Mouse (Mus musculus): ENCODE measurements at regions not wholly inside any gene's neighbourhood (a gene's known extent, or its start where the extent isn't known, plus 50 kb on each side); places are given as distances from the start of the nearest gene placed in this dataset.
"Not testable (repeated sequence)": the region's sequence is repeated elsewhere in the genome, so short reads cannot be mapped to it uniquely, and the experiment has no call there.

DNA sequence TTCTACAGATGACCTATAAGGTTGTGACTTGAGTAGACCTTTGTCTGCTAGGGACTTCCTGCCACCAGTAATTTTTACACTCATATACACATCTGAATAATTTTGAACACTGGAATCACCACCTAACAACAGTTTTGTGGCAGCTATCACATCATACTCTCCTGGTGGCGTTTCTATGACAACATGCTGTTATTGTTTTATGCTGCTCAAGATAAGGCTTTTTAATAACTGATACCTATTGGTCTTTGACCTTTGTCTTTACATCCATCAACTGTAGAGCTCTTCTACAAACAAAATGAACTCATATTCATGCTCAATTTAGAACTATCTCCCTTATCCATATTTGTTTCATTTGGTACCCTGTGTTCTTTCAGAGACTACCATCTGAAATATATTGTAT, 556.0 kb downstream of the Nyap2 start:
- DNase-seq (ENCODE audit: low read depth, low spot score), result no peak

DNA sequence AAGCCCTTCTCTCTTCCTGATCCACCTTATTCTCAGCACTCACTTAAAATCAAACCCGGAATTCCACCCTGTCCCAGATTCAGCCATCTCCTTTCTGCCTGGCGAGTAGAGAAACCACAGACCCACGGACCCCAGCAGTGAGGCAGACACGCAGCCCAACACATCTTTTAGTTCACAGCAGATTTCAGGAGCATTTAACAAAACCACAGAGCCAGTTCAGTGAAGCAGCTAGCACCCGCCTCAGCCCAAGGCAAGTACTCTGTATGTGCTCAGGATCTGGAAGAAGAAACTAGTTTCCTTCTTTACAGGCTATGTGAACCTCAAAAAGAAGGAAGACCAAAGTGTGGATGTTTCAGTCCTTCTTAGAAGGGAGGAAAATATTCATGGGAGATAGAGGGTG, 560.6 kb downstream of the Nyap2 start:
- no peak for DNase-seq (ENCODE audit: low read depth, low spot score)

DNA sequence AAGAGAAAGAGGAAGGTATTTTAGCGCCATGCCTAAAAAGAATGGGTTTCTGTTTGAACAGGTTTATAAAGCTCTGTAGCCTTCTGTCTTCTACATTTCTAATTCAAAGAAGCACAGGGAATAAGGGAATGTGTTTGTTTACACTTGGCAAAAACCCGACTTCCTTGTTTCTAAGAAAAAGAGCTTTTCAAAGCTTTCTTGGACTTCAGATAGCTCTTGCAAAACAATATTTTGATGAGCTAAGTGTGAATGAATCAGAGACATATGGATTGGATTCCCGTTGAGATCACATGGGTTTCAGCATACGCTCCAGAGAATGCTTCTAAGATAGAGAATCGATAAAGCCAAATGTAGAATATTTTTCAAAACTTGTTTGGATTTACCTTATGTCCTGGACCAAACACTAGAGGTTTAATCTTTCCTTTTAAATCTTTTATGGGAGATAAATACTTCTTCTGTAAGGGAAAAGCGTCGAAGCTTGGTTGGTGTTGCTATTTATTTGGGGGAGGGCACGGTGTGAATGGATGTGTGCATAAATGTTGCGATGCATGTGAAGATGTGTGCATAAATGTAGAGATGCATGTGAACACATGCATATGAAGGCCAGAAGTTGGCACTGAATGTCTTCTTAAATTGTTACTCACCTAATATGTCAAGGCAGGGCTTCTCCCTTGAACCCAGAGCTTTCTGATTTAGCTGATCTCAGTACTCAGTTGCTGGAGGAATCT, 576.4 kb downstream of the Nyap2 start:
- peak; percentile 49 for DNase-seq (ENCODE audit: low read depth, low spot score)

DNA sequence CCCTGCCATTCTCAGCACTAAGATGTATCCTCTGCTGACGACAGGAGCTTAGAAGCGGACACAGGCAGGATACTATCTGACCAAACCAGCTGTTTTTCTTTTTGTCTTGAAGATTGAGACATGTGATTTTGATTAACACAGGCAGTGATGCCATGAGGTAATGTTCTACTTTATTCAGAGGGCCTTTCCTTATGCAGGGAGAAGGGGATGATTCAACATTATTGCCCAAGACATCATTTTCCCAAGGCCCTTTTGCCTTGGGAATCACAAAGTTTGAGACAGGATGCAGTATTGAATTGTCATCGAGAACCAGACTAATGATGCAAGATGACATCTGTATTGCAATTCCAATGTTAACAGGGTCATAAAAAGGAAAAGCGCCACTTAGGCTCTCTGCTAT, 571.7 kb upstream of the Gm9747 start:
- DNase-seq (ENCODE audit: low read depth, low spot score), result peak; percentile 88

DNA sequence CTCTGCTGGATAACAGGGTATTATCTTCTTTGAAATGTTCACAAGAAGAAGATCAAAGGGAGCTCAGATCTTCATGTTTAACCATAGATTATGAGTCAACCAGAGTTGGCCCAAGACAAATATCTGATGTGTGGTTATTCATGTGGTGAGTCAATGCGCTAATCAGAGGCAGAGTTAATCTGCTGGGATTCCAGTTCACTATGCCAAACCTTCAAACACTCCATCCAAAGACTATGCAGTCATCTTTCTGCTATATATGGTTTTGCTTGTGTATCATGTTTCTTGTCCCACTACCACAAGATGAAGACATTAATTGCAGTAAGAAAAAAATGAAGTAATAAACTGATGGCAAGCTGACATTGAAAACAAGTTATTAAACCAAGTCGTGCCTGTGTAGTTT, 561.8 kb upstream of the Gm9747 start:
- peak; percentile 71 for DNase-seq (ENCODE audit: low read depth, low spot score)

DNA sequence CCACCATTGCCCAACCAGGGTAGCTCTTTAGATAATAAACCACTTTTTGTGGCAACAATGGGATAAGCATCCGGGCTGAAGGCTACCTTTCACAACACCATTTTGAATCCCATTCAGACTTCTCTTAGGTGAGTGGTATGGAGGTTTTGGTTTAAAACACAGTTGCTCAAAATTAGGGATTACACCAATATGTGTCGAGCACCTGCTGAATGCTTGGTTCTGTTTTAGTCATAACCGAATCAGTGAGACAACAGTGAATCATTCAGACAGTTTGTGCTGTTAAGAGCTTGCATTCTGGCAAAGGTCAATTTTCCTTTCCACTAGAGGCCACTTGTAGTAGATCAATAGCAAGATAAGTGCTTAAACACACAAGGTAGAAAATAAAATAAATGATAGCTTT, 561.2 kb upstream of the Gm9747 start:
- no peak for DNase-seq (ENCODE audit: low read depth, low spot score)

DNA sequence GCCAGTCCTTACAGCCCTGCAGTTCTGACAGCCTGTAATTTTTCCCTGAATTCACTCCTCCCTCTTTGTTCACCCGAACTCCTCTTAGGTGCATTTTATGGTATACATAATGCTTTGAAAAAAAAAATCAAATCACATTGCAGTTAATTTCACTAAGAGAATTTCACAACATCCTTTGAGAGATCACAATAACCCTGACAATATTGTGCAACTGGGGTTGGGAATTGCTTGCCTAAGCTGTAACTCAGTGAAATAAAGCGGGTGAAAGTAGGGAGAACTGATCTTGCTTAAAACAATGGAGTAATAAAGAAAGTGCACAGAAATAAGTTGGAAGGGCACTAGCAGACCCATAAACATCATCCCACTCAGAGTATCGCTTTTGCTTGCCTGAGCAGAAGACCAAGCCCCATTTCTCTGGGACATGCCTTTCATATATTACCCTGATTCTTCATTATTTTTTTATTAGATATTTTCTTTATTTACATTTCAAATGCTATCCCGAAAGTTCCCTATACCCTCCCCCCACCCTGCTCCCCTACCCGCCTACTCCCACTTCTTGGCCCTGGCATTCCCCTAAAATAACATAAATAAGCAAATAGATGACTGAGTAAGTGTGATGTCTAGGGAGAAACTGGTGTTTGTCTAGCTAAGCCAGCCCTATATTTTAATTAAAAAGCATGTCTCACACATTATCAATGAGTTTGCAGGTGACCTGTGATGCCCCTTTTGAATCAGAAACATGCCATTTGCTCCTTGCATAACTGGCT, 557.2 kb upstream of the Gm9747 start:
- DNase-seq (ENCODE audit: low read depth, low spot score), result no peak

DNA sequence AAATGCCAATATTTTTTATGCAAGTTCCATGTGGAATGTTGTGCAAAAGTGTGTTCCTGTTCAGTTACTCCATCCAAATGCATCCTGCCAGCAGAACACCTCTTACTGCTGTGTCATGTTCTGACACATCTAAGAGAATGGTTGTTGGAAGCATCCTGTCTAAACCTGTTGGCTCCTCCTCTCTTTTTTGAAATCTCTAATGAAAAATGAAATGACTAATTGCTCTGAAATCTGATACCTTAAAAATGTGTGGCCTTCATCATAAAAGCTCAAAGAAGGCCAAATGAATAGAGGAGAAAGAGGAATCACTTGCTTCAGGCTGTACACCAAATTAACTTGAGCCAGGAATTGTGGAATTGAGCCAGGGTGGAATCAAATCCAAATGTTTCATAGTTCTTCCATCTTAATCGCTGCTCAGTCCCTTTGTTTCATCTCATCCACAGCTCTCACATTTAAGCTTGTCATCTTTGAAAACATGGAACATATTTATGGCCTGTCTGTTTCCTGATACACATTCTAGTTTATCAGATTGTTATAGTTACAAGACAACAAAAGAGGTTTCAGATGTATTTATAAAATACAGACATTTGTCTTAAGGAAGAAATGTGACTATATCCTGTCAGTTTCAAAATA, 555.0 kb upstream of the Gm9747 start:
- peak; percentile 68 for DNase-seq (ENCODE audit: low read depth, low spot score)

DNA sequence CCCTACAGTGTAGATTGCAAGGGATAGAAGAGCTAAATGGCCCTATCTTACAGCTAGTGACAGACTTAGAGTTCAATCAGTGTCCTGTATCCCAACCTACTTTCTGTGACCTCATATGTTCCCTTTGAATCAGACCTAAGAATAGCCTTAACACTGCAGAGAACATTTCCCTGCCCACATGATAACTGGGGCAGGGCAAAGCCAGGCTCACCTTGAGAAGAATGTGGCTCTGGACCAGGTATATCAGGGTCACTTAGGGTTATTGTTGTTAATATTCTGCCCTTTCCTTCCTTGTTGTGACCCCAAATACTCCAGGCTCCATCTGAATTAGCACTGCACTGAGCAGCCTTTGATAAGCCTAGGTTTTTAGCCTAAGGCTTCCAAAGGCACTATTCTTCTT, 536.8 kb upstream of the Gm9747 start:
- no peak for DNase-seq (ENCODE audit: low read depth, low spot score)

DNA sequence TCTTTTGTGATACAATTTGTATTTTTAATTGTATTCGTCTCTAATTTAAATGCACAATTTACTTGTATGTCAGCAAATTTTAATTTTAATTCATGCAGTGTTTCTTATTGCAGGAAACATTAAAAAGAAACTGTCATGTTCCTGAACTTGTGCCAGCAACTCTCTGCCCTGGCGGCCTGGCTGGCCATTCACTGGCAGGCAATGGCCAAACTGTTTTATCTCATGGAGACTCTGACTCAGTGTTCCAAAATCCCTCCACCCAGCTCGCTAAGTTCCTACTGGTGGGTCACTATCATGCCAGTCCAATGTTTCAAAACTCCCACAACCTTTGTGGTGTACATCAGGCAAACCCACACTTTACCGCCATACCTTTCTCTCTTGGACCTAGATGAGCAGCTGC, 523.7 kb upstream of the Gm9747 start:
- no peak for DNase-seq (ENCODE audit: low read depth, low spot score)

DNA sequence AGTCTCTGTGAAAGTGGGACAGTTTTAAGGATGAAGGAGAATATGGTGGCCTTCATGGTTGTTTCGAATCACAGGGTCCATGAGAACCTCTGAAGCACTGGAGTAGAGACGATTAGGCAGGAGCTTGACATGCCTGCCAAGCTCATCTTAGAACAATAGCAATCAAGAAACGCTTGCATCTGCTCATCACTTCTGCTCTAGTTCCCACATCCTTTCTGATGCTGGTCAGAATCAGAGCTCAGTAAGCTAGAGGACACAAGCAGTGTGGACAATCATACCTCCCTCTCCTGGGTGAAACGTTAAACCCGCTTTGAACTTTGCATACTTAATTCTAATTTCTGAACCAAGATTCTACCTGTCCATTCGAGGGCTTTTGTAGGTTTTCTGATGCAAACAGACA, 515.8 kb upstream of the Gm9747 start:
- no peak for DNase-seq (ENCODE audit: low read depth, low spot score)

DNA sequence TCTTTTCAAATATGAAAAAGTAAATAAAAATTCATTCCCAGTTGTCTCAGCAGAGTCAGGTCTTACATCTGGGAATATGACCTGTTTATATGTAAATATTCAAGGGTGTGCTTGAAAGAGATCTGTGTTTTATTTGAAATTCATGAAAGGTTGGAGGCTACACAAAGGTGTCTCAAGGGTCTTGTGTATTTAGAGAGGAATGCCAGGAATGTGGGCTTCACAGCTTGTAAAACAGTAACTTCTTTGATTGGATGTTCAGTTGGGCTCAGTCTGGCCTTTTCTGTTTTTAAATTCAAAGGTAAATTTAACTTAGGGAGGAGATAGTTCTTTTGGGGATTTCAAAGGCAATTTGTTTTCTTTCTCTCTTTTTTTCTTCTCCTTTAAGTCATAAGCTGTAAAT, 514.7 kb upstream of the Gm9747 start:
- DNase-seq (ENCODE audit: low read depth, low spot score), result peak; percentile 31

DNA sequence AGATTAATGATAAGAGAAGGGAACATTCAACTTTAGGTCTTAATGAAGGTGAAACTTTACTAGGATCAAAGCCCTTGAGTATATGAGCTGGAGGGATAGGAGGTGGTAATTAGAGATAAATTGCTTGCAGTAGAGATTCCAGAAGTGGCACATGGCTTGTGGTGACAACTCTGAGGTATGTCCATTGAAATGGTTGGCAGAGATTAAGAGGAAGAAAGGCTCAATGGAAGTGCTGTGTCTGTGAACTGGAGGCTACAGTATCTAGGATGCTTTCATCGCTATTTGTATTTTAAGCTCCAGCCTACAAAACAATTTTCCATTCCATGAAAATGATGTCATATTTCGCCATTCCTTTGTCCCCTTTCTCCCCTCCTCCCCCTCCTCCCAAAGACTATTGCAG, 508.1 kb upstream of the Gm9747 start:
- no peak for DNase-seq (ENCODE audit: low read depth, low spot score)

DNA sequence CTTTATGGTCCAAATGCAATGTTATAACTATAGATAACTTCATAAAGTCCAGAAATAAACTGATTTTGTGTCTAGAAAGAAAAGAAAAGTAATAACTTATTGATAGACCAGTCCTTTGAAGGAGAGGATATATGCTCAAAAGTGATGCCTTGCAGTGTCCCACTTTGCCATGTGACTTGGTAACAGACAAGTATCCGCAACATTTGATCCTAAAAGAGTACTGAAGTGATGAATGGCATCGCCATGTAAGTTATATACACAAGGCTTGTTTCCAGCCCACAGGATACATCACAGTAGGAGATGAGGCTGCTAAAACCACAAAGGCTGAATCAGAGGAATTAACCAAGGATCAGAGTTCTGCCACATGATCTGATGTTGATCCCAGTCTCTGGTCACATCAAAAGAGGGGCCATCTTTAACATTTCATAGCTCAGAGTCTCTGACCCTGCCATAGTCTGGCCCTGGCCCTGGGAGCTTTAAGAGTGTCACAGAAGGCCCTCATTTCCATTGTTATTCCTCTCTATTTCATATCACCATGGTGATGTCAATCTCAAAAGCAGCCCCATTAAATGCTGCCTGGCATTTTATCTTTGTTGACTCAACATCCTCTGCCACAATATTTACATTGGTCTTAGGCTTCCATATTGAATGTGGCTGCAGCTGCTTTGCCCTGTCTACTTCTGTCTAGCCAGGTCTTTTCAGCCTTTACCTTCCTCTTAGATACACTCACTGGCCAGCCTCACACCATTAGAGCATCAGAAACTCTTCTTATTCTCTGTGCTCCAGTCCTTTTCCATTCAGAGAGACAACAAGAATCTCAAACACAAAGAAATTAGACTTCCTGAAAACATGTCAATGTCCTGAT, 506.4 kb upstream of the Gm9747 start:
- peak; percentile 69 for DNase-seq (ENCODE audit: low read depth, low spot score)

DNA sequence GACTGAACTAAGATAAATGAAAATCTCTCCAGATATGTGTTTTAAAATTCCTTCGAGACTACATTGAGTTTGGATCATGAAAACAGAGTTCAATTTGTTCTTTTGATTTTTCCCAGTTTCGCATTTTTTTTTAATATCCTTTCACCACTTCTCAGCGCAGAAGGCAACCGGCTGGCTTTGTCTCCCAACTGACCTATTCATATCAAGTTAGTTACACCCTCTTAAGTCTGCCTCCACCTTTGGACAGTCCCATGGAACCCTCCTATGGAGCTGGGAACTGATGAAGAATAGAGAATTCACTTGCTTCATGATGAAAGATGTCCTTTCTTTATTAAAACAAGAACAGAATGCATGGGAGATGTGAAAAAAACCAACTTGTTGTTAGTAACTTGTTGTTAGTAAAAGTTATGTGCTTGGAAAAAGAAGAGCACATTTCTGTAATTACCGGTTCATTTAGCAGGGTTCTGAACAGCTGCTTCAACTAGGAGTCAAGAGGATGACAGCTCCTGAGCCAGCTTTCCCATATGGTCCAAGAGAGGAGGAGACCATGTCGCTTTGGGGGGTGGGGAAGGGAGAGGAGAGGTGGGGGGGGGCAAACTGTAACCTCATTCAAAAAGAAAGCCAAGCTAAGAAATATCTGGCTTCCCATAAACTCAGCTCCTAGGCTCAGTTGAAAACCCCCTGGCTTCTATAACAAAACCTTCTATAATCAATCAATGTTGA, 495.6 kb upstream of the Gm9747 start:
- no peak for DNase-seq (ENCODE audit: low read depth, low spot score)

DNA sequence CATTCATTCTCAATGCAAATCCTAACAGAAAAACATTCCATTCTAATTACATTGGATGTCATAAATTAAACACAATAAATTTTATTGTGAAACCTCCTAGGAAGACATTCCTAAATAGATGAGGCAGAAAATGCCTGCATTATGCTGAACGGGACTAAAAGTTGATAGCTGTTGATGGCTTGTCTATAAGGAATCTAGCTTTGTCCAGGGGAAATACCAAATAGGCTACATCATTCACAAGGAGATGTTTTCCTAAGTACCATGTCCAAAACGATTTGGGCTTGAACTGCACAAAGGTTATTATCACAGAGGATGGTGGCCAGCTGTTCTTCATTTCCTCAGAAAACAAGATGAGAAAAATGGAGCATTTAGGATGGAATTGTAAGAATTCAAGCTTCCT, 494.5 kb upstream of the Gm9747 start:
- DNase-seq (ENCODE audit: low read depth, low spot score), result peak; percentile 80

DNA sequence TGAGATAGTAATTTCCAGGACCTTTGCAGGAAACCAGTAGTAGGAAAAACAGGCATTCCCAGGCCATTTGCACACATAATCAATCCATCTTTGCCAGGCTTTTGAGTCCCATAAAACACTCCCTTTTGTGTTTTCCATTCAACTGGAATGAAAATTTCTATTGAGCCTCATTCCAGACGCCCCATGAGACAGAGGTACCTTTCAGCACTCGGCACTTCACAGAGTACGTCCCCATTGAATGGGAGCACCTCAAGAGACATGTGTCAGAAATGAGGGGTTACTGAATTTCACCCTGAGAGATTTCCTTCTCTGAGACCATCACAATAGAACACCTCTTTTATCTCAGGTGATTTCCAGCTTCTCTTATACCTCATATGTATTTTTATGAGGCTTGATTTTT, 493.5 kb upstream of the Gm9747 start:
- no peak for DNase-seq (ENCODE audit: low read depth, low spot score)

DNA sequence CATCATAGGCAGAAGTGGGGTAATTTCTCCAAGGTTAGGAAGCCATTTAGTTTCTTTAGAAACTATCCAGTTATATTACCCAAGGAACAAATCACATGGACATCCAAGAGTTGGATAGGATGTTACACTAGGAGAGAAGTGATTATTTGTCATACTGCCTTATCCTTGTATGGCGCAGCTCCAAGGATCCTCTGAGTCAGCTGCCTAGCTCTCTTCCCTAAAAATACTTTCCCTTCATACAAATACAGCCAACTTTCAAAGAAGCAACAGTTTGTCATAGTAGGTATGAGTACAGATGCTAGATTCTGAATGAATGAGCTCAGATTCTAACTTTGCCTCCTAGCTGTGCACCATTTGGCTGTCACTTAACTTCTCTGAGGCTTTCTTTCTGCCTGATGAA, 492.9 kb upstream of the Gm9747 start:
- DNase-seq (ENCODE audit: low read depth, low spot score), result peak; percentile 88

DNA sequence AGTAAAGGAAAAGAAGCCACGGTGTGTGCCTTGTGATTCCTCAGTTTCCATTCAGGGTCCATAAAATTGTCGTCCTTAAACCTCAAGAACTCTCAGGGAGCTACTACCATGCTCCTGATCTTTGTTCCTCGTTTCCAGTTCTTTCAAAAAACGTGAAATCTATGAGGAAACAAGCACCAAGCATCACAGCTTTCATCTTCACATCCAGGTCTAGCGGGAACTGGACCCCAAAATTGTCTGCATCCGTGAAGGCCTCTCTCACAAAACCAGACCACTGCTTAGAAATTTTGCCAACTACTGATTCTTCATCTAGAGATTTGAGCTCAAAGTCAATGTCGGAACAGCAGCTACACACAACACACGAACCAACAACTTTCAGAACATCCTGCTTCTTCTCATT, 491.0 kb upstream of the Gm9747 start:
- DNase-seq (ENCODE audit: low read depth, low spot score), result not testable (repeated sequence)

DNA sequence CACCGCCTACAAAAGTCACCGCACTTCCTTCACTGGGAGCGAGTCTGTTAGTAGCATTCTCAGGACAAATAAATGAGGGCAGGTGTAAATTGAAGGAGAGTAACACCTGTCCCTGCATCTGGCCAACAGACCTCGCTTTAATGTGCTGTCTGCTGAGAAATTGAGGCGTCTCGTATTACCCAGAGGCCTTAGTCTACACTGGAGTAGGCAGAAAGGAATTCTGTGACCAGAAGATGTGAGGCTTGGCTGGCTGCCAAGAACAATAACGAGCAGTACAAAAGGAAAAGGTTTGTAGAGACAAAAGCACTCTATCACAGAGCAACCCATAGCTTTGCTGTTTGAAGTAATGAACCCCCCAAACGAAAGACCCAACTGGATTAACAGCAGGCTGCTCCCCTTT, 488.4 kb upstream of the Gm9747 start:
- peak; percentile 93 for DNase-seq (ENCODE audit: low read depth, low spot score)
